9 mouse cellular contexts compared by ENCODE assay signal in the genomic region with DNA sequence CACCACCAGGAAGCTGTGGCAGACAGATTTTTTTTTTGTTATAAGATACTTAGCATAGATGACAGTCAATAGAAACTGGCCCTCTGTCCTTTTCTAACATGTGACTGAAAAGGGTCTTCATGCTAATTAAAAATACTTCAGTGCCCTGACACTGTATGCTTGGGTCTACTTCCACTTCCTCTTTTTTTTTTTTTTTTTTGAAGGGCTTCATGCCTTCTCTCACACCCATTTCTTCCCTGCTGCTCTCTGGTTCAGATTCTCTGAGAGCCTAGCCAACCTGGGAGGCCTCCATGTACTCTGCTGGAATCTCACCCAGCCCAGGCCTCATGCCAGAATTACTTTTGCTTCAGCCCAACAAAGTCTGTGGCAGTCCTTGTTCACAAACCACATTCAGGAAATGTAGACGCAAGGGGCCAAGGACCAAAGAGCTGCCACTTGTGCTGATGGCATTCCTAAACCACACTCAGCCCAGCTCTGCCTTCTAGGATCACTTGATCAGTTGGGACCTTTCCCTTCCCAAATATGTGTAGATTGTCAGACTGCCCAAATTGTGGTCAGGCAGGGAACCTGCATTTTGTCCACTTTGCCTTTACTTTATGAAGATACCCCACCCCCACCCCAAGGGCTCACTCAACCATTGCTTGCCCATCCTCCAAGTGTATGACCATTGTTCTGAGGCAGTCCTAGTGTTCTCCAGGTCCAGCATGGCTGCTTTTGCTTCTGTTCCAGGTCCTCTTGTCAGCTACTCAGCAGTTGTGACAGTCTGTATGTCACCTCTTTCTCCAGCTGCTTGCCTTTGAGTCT. TPM values are rescaled to one million over a fixed set of nuclear protein-coding genes. Genes with fewer than 3 reads are reported as not detected.
A peak's percentile ranks its signal among the peaks of the same experiment; 100 is the strongest.
DNase-seq lines count a peak whose midpoint lies in the region; ATAC-seq and TF ChIP-seq lines count a peak whose summit lies in the region.
"Had no signal": no experiment of that assay in that cellular context is flagged by ENCODE, and none has a peak within 500 bp of the region (broad histone marks: within the 10 kb centered on the region; RNA-seq: fewer than 3 reads in every experiment).

No protein-coding gene starts in this region.

- H3K36me3 ChIP-seq in embryonic facial prominence, embryonic 13.5 days: peaks cover 46% of the 10 kb centered on the region
- peaks cover 67% of the 10 kb centered on the region for H3K36me3 ChIP-seq in embryonic facial prominence, embryonic 10.5 days (replicated peaks)
- H3K36me3 ChIP-seq in splenic B cell, adult 2 months (ENCODE audit: control insufficient read depth, insufficient read depth, low read length, poor library complexity, severe bottlenecking): no peaks in the 10 kb centered on the region

- peaks cover 37% of the 10 kb centered on the region for H3K4me1 ChIP-seq in embryonic facial prominence, embryonic 13.5 days
- H3K4me1 ChIP-seq in embryonic facial prominence, embryonic 10.5 days: peaks cover 14% of the 10 kb centered on the region; the same call in 1 of the 2 replicates
- peaks cover 2% of the 10 kb centered on the region; the same call in 1 of the 2 replicates for H3K4me1 ChIP-seq in lung, adult 2 months (ENCODE audit: control insufficient read depth, insufficient read depth, low read length)

- no peaks in the 10 kb centered on the region for H3K9me3 ChIP-seq in embryonic facial prominence, embryonic 13.5 days
- no peaks in the 10 kb centered on the region; the same call in 1 of the 2 replicates for H3K9me3 ChIP-seq in embryonic facial prominence, embryonic 10.5 days
- H3K9me3 ChIP-seq: embryonic facial prominence, embryonic 12.5 days had no signal

- 0 out of 2 replicates have a peak overlapping the region, but pooled peaks have one; percentile 22 for H3K27ac ChIP-seq in embryonic facial prominence, embryonic 13.5 days
- H3K27ac ChIP-seq in embryonic facial prominence, embryonic 10.5 days (replicated peaks): no peak overlapping the region

- 79% methylated on average over 1 of the region's 1 CpGs for WGBS in embryonic facial prominence, embryonic 13.5 days
- 82% methylated on average over 1 of the region's 1 CpGs for WGBS in embryonic facial prominence, embryonic 10.5 days
- 25% methylated on average over 1 of the region's 1 CpGs for WGBS in lung, adult 2 months

- TF ChIP-seq CTCF in lung, adult 2 months (IDR thresholded peaks at IDR 0.05; ENCODE audit: insufficient read depth, low read length): no peak

- no peak overlapping the region for H3K9ac ChIP-seq in embryonic facial prominence, embryonic 13.5 days
- H3K9ac ChIP-seq: embryonic facial prominence, embryonic 12.5 days had no signal

- no peaks in the 10 kb centered on the region for H3K27me3 ChIP-seq in embryonic facial prominence, embryonic 13.5 days
- peaks cover 3% of the 10 kb centered on the region; the same call in 1 of the 2 replicates for H3K27me3 ChIP-seq in embryonic facial prominence, embryonic 10.5 days (replicated peaks; ENCODE audit: low read depth, poor library complexity, severe bottlenecking)
- H3K27me3 ChIP-seq in splenic B cell, adult 2 months (ENCODE audit: control insufficient read depth, insufficient read depth, low read length, poor library complexity, severe bottlenecking): no peaks in the 10 kb centered on the region
- H3K27me3 ChIP-seq: embryonic facial prominence, embryonic 12.5 days had no signal

- H3K4me3 ChIP-seq in embryonic facial prominence, embryonic 13.5 days: no peak overlapping the region
- H3K4me3 ChIP-seq in embryonic facial prominence, embryonic 10.5 days: no peak overlapping the region
- H3K4me3 ChIP-seq in lung, adult 2 months (replicated peaks; ENCODE audit: extremely low read depth, low read depth, low read length): no peak overlapping the region
- H3K4me3 ChIP-seq: embryonic facial prominence, embryonic 12.5 days had no signal

- DNase-seq in embryonic facial prominence, embryonic 10.5 days (ENCODE audit: low spot score): no peak
- peak; percentile 34 for DNase-seq in ovary, postnatal 36 days (ENCODE audit: low spot score)
- DNase-seq in ovary, postnatal 10 days (ENCODE audit: low spot score): no peak
- peak; percentile 23 for DNase-seq in lung, adult 2 months
- peak; percentile 84 for DNase-seq in splenic B cell, adult 2 months (ENCODE audit: low read depth, low spot score)

- H3K4me2 ChIP-seq in embryonic facial prominence, embryonic 13.5 days: no peak overlapping the region
- H3K4me2 ChIP-seq: embryonic facial prominence, embryonic 12.5 days had no signal

- no peak for TF ChIP-seq POLR2A in lung, adult 2 months (IDR thresholded peaks at IDR 0.05; ENCODE audit: borderline replicate concordance, extremely low read depth, low read depth, low read length)

- ATAC-seq in embryonic facial prominence, embryonic 13.5 days (ENCODE audit: insufficient number of reproducible peaks, insufficient read depth, low FRiP score, low TSS enrichment, low read depth): no peak
- peak; percentile 73 for ATAC-seq in granulocyte monocyte progenitor cell, adult 5-6 weeks (replicated peaks; ENCODE audit: poor library complexity, severe bottlenecking)
- ATAC-seq in erythroid progenitor cell, adult 5-6 weeks (replicated peaks; ENCODE audit: low FRiP score, poor library complexity, severe bottlenecking): no peak

RNA-seq across cellular contexts. Expression of gene Bend5, which starts 27.8 kb away (rescaled TPM):
- polyA plus RNA-seq in embryonic facial prominence, embryonic 13.5 days (2015; fragmentation: Nextera tagmentation; extraction: Ambion mirVana): 143 and 145 TPM in 2 replicates
- polyA plus RNA-seq in embryonic facial prominence, embryonic 10.5 days (2016; fragmentation: Nextera tagmentation; extraction: Ambion mirVana): 31.0 and 35.8 TPM in 2 replicates
- not detected in 2 replicates for total RNA-seq in granulocyte monocyte progenitor cell, adult 5-6 weeks (2014; fragmentation: Nextera tagmentation)
- total RNA-seq in granulocyte monocyte progenitor cell, adult 5-6 weeks (2017): 0.22 and 0.41 TPM in 2 replicates
- 4.0 and 5.2 TPM in 2 replicates for polyA plus RNA-seq in lung, adult 2 months (2012; rRNA removed)
- 13.0 TPM in 1 of 2 replicates, not detected in the other for total RNA-seq in erythroid progenitor cell, adult 5-6 weeks (2015; ENCODE audit: low replicate concordance)
- total RNA-seq in erythroid progenitor cell, adult 5-6 weeks (2017; ENCODE audit: low replicate concordance): 2.8 TPM in 1 of 2 replicates, not detected in the other

Comparison
In these comparisons a context has a peak if more than half of its experiments do, and no peak if none do; other contexts are left out.
1. DNase-seq: peak in ovary, postnatal 36 days (single experiment), lung, adult 2 months (single experiment) and splenic B cell, adult 2 months (single experiment); none in embryonic facial prominence, embryonic 10.5 days (single experiment) and ovary, postnatal 10 days (single experiment).